Mouse (Mus musculus) MEL (cell line): ENCODE measurements at regions not wholly inside any gene's neighbourhood (a gene's known extent, or its start where the extent isn't known, plus 50 kb on each side); places are given as distances from the start of the nearest gene placed in this dataset.

Source experiments
- CHD1 ChIP-seq: IDR thresholded peaks from 2 replicates; pipeline ENCODE4 v1.6.1; 2012; ENCODE audit warnings: low read depth, mild to moderate bottlenecking, inconsistent platforms, low read length, improper control_type of control experiment
- CTCF ChIP-seq, 3 experiments: IDR thresholded peaks in 2 of 3; conservative IDR thresholded peaks in 1 of 3; 2 replicates each; pipeline ENCODE4 v1.5.1; 2011 to 2012; ENCODE audit warnings: low read length in 3 of 3, low read depth in 2 of 3, mild to moderate bottlenecking in 2 of 3, improper control_type of control experiment in 1 of 3, inconsistent platforms in 1 of 3, mixed read lengths in 1 of 3, moderate library complexity in 1 of 3; ENCODE audit not compliant: control insufficient read depth in 1 of 3, insufficient read depth in 1 of 3, poor library complexity in 1 of 3, severe bottlenecking in 1 of 3
- EP300 ChIP-seq, 2 experiments: IDR thresholded peaks; 2 replicates each; pipeline ENCODE4 v1.6.1; 2011; ENCODE audit warnings: improper control_type of control experiment in 2 of 2, low read length in 2 of 2, low read depth in 1 of 2, mild to moderate bottlenecking in 1 of 2
- HCFC1 ChIP-seq: IDR thresholded peaks from 2 replicates; pipeline ENCODE4 v1.6.1; 2012; ENCODE audit warnings: low read depth, mild to moderate bottlenecking, inconsistent platforms, low read length, improper control_type of control experiment, moderate library complexity
- JUND ChIP-seq: IDR thresholded peaks from 2 replicates; pipeline ENCODE4 v1.6.1; 2011; ENCODE audit warnings: low read depth, mild to moderate bottlenecking, improper control_type of control experiment, low read length
- MAX ChIP-seq: IDR thresholded peaks from 2 replicates; pipeline ENCODE4 v1.6.1; 2011; ENCODE audit warnings: low read length, improper control_type of control experiment
- MEF2A ChIP-seq: IDR thresholded peaks from 2 replicates; pipeline ENCODE4 v1.6.1; 2014; ENCODE audit warnings: low read depth, mild to moderate bottlenecking, inconsistent platforms, low read length, improper control_type of control experiment; ENCODE audit not compliant: poor library complexity, insufficient replicate concordance, severe bottlenecking; ENCODE audit errors: extremely low read depth
- MYC ChIP-seq: IDR thresholded peaks from 2 replicates; pipeline ENCODE4 v1.6.1; 2011; ENCODE audit warnings: low read depth, mild to moderate bottlenecking, low read length, improper control_type of control experiment, moderate library complexity
- POLR2A ChIP-seq, 2 experiments: IDR thresholded peaks; 2 replicates each; pipeline ENCODE4 v1.6.1; 2011 to 2012; ENCODE audit warnings: low read length in 2 of 2, mild to moderate bottlenecking in 2 of 2, control low read depth in 1 of 2, improper control_type of control experiment in 1 of 2, low read depth in 1 of 2, moderate library complexity in 1 of 2; ENCODE audit not compliant: control insufficient read depth in 1 of 2, insufficient read depth in 1 of 2, poor library complexity in 1 of 2
- POLR2AphosphoS2 ChIP-seq: IDR thresholded peaks from 2 replicates; pipeline ENCODE4 v1.6.1; 2011; ENCODE audit warnings: low read length, improper control_type of control experiment
- RCOR1 ChIP-seq: IDR thresholded peaks from 2 replicates; pipeline ENCODE4 v1.6.1; 2012; ENCODE audit warnings: low read depth, mild to moderate bottlenecking, inconsistent platforms, low read length, improper control_type of control experiment
- SIN3A ChIP-seq: IDR thresholded peaks from 2 replicates; pipeline ENCODE4 v1.6.1; 2012; ENCODE audit warnings: low read length, improper control_type of control experiment, inconsistent platforms
- SMC3 ChIP-seq: IDR thresholded peaks from 2 replicates; pipeline ENCODE4 v1.6.1; 2011; ENCODE audit warnings: low read depth, low read length, improper control_type of control experiment
- ZNF384 ChIP-seq: IDR thresholded peaks from 2 replicates; pipeline ENCODE4 v1.6.1; 2012; ENCODE audit warnings: low read depth, mild to moderate bottlenecking, inconsistent platforms, low read length, improper control_type of control experiment

DNA sequence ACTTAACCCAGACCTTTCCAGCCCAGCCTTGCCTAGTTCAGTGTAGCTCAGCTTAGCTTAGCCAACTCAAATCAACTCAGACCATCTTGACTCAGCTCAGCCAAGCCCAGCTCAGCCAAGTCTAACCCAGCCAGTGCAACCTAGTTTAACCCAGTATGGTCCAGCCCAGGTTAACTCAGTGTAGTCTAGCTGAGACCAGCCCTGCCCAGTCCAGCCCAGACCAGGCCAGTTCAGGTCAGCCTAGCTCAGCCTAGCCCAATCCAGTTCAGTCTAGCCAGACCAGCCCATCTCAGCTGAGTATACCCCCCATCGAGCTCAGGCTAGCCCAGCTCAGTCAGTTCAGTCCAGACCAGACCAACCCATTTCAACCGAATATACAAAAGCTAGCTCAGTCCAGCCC lies 90.2 kb downstream of the Tmem121 start:
- no peak for TF ChIP-seq ZNF384
- no peak for TF ChIP-seq MEF2A
- no peak for TF ChIP-seq CTCF (IDR thresholded peaks at IDR 0.05 in 2 of 3, conservative IDR thresholded peaks at IDR 0.05 in 1 of 3; ENCODE audit: control insufficient read depth in 1 of 3, insufficient read depth in 1 of 3, low read depth in 2 of 3, low read length in 3 of 3, poor library complexity in 1 of 3, severe bottlenecking in 1 of 3)
- no peak for TF ChIP-seq POLR2A (IDR thresholded peaks at IDR 0.05; ENCODE audit: control insufficient read depth in 1 of 2, insufficient read depth in 1 of 2, low read depth in 1 of 2, low read length in 2 of 2, poor library complexity in 1 of 2)
- TF ChIP-seq POLR2AphosphoS2, result no peak
- no peak for TF ChIP-seq SIN3A
- no peak for TF ChIP-seq RCOR1
- no peak for TF ChIP-seq MAX
- TF ChIP-seq HCFC1, result no peak
- TF ChIP-seq EP300 (IDR thresholded peaks at IDR 0.05; ENCODE audit: low read depth in 1 of 2, low read length in 2 of 2), result no peak
- TF ChIP-seq SMC3, result no peak
- no peak for TF ChIP-seq CHD1
- no peak for TF ChIP-seq JUND
- no peak for TF ChIP-seq MYC
